Mouse (Mus musculus) CD4-positive, CD25-positive, alpha-beta regulatory T cell, adult 4 months (primary cell): Measurements from ENCODE around the gene Spns3. TPM values are rescaled to one million over a fixed set of nuclear protein-coding genes. Genes with fewer than 3 reads are reported as not detected.

Experiments
- ATAC-seq: one replicate; pipeline ENCODE4 v1.8.0; 2017
- polyA plus RNA-seq, 2 experiments: library from polyadenylated mRNA; unstranded; fragments of 100-300 nt; shearing (Covaris generic); gene quantifications; one replicate each; pipeline ENCODE4 v1.2.1; 2017

The Spns3 gene
- polyA plus RNA-seq, 2 experiments from 2014 or later: 0.86 to 1.6 TPM

DNA sequence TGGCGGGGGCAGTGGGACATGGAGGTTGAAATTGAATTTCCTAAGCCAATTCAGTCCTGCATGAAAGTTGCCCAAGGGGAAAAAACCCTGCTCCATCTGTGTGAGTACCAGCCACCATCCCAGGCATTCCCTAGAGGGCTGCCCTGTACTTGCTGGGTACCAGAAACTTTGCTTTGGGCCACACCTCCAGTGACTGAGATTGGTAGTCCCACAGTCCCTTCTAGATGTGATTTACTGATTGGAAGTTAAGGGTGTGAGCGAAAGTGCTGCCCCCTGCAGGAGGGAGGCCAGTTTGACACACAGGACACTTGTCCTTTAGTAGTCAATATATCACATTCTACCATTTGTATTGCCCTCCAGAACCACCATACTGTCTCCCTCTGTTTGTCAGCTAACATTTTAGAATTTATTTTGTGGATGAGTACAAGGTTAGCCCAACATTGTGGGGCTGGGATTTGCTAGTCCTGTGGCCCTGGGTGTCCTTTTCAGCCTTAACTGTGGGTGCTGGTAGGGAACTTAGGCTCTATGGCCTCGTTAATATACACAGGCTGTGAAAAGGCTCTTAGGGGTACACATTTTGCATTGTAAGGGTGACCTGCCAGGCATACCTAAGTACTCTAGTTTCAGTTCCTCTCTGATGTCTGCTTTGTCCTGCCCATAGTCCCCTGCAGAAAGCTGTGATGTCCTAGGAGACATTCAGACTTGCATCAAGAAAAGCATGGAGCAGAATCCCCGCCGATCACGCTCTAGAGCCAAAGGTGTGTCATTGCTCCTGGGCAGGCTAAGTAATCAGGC lies 103.8 kb downstream of the Spns3 start:
- ATAC-seq: peak; percentile 49

Other genes with a start within 250 kb of the Spns3 start
- gene Xaf1, start 248.9 kb downstream of the Spns3 start, polyA plus RNA-seq: 100 to 1,000 TPM in 1 of 2 experiments, 10 to 100 TPM in 1; 97.3 to 116 TPM
- under 1 TPM in 1 of 2 experiments, not detected in 1; 0.96 TPM for gene Fbxo39, start 236.1 kb downstream of the Spns3 start, polyA plus RNA-seq
- not detected for gene Tekt1, start 188.1 kb downstream of the Spns3 start, polyA plus RNA-seq
- under 1 TPM in 1 of 2 experiments, not detected in 1; 0.23 TPM for gene Smtnl2, start 138.8 kb downstream of the Spns3 start, polyA plus RNA-seq
- not detected for gene Ggt6, start 115.0 kb downstream of the Spns3 start, polyA plus RNA-seq
- 100 to 1,000 TPM in 1 of 2 experiments, 10 to 100 TPM in 1; 73.7 to 102 TPM for gene Mybbp1a, start 109.2 kb downstream of the Spns3 start, polyA plus RNA-seq
- gene Spns2, start 60.6 kb downstream of the Spns3 start, polyA plus RNA-seq: not detected
- 10 to 100 TPM; 39.8 to 44.8 TPM for gene Ube2g1, start 56.8 kb upstream of the Spns3 start, polyA plus RNA-seq
- 10 to 100 TPM; 30.3 to 44.4 TPM for gene Ankfy1, start 139.5 kb upstream of the Spns3 start, polyA plus RNA-seq
- 1 to 10 TPM; 8.3 to 9.0 TPM for gene Cyb5d2, start 245.6 kb upstream of the Spns3 start, polyA plus RNA-seq
- 10 to 100 TPM; 25.7 to 32.2 TPM for gene Zzef1, start 245.7 kb upstream of the Spns3 start, polyA plus RNA-seq